Mouse (Mus musculus) spleen, adult 12 weeks (tissue): ENCODE data around the gene Zan.

Source experiments
- DNase-seq: peaks from one replicate; pipeline ENCODE4 v3.0.0; 2022; ENCODE audit warnings: low spot score

Gene Zan

DNA sequence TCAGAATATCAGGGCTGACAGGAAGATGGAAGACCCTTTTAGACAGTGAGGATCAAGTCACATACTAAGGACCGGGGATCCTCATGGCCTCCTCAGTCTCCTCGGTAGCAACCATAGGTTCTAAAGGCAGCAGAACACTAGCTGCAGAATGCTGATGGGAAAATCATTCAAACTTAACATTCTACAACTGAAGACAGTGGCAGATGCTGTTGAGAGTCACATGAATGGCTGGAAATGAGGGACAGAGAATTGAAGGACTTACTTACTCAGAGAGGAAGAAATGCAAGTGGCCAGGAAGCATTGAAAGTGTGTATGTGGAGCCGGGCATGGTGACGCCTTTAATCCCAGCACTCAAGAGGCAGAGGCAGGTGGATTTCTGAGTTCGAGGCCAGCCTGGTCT lies at the start of gene Zan:
Gene Zan (minus strand): TSS at position 101 of the 400 bp plus-strand sequence.
- DNase-seq = no peak

DNA sequence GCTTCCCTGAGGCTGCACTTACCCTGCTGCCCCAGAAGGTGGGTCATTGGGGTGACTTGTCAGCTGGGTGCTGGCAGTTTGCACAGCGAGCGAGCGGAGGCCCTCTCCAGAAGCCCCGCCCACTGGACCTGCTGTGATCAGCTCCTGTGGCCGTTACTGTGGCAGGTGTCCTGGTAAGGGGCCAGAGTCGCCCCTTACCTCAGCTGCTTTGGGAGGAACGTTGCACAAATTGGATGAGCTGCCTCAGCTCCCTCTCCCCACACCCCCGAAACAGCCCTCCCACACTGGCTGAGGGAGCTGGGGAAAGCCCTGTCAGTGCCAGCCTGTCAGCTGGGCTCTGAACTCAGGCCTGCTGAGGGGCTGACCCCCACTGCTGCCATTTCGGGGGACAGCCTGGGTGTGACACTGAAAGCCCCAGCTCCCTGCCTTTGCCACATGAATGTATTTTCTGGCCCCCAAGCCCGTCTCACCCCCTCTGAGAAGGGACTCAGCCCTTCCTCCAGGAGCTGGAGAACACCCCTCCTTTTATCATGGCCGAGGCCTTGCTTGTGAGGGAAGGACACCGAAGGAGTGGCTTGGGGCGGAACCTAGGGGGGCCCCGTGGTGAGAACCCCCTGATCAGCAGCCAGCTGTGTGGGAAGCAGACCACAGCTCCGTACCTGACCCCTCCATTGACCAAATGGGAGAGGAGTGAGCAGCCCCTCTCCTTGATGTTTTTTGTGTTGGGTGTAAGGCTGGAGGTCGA lies 49.5 kb upstream of the Zan start:
- no peak for DNase-seq

DNA sequence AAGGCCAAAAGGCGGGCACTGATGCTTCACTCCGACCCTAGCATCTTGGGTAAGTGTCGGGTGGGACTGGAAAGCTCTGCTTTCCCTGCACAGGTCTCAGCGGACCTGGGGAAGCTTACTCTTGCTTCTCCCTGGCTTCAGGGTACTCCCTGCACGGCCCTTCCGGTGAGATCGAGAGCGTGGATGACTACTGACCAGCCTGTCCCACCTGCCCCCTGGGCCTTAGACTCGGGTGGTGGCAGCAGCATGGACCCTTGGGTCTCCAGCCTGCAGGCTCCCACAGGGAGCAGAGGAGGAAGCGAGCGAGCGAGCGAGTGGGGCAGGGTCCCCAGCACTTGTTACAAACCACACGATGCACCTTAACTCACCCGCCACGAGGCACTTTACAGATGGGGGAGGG lies 48.6 kb upstream of the Zan start:
- DNase-seq = no peak

DNA sequence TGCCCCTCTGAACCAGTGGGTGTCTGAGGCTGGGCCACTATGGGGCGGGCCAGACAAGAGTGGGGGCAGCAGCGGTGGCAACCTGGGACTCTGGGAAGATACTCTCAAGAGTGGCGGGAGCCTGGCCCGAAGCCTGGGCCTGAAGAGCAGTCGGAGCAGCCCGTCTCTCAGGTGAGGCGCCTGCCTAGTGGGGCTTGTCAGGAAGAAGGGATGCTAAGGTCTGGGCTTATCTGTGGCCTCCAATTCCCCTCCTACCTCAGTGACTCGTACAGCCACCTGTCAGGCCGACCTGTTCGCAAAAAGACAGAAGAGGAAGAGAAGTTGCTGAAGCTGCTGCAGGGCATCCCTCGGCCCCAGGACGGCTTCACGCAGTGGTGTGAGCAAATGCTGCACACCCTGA lies 47.8 kb upstream of the Zan start:
- DNase-seq = no peak

DNA sequence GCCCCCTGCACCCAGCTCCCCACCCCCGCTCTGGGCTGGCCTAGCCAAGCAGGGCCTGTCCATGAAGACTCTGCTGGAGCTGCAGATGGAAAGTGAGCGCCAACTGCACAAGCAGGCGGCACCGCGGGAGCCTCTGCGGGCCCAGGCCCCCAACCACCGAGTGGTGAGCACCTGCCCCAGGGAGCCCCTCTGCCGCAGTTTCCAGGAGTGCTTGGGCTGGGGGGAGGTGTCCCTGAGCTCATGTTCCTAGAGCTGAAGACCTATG lies 47.3 kb upstream of the Zan start:
- DNase-seq = no peak

DNA sequence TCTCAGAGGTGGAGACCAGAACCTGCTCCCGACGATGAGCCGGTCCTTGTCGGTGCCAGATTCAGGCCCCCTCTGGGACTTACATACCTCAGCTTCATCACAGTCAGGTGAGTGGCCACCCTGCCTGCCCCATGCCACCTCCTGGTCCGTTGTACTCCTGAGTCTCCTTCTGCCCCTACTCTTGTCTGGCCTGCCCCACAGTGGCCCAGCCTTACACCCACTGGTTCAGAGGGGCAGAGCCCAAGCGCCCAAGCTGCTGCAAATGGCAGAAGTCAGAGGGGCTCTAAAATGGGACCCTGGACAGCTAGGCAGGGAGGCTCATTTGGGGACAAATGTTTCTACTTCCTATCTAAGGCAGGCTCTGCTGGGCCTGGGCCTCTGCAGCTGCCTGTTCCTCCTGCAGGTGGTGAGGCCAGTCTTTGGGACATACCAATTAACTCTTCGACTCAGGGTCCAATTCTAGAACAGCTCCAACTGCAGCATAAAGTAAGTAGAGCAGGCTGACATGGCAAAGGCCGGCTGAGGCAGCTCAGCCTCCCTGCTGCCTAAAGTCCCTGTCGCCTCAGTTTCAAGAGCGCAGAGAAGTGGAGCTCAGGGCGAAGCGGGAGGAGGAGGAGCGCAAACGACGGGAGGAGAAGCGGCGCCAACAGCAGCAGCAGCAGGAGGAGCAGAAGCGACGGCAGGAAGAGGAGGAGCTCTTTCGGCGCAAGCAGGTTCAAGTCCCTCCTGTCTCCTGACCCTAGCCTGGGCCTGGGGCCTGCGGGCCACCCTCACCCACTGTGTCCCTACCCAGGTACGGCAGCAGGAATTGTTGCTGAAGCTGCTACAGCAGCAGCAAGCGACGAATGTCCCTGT lies 46.8 kb upstream of the Zan start:
- DNase-seq = no peak

DNA sequence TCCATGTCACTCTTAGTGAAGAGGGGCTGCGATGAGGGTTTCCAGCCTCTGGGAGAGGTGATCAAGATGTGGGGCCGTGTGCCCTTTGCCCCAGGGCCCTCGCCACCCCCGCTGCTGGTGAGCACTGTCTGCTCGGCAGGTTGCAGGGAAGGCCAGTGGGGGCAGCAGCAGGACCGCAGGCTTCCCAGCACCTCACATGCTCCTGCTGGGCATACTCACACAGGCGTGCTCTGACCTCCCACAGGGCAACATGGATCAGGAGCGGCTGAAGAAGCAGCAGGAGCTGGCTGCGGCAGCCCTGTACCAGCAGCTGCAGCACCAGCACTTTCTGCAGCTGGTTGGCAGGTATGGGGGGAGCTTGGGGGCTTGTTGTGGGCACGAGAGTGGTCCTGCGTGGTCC lies 45.8 kb upstream of the Zan start:
- no peak for DNase-seq

DNA sequence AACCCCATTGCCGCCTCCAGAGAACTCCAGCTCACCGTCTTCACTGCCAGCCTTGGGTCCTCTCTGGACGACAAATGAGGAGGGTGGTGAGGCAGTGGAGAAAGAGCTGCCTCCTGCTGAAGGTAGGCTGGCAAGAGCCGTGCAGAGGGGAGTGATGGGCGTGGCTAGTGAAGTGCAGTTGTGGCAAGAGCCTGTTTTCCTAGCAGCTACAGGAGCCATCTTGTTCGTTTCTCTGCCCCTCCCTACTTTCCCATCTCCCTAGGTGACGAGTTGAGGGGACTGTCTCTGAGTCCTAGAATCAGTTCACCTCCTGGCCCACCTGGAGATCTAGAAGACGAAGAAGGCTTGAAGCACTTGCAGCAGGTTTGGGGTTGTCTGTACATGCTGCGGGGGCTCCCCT lies 45.0 kb upstream of the Zan start:
- DNase-seq = no peak

DNA sequence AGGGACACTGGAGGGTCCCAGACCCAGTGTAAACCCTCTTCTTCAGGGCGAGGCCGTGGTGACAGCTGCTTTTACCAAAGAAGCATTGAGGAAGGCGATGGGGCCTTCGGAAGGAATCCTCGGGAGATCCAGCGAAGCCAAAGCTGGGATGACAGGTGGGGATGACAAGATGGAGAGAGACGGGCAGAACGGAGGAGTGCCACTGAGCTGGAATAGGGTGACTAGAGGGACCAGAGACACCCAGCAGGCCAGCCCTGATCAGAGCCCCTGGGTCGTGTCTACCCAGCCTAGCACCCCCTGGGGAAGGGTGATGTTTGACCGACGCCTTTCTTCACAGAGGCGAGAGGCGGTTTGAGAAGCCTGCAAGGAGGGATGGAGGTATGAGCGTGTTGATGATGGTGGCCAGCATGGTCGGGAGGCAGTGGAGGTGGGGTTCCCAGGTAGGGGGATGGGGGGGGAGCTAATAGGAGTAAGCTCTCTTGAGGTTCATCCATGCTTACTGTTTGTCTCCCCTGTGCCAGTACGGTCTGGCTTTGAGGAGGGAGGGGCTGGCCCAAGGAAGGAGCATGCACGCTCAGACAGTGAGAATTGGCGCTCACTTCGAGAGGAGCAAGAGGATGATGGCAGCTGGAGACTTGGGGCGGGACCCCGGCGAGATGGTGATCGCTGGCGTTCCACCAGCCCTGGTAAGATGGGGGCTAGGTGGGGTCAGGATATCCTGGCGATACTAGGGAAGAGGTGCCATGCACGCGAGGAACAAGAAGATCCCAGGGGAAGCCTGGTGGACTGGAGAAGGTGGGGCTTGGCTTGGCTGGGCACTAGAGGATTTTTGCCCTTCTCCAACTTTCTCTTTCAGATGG lies 43.1 kb upstream of the Zan start:
- DNase-seq = no peak

DNA sequence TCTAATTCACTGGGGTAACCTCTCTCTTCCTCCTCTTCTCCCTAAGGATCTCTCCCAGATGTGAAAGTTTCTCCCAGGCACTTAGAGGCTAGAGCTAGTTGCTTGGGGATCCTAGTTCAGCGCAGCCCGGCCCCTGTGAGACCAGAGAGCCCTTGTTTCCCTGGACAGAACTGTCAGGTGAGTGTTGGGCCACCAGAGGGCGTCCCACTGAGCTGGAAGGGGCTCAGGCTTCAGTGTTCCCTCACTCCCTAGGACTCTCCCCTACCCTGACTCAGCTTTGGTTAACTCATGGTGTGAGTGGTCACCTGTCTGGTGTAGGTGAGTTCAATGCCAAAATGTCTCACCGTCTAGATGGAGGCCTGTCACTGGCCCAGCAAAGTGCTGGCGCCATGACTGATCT lies 41.6 kb upstream of the Zan start, which contains the start of gene Gigyf1:
Gene Gigyf1 (plus strand): TSS at position 113 of the 400 bp plus-strand sequence.
- DNase-seq = no peak

DNA sequence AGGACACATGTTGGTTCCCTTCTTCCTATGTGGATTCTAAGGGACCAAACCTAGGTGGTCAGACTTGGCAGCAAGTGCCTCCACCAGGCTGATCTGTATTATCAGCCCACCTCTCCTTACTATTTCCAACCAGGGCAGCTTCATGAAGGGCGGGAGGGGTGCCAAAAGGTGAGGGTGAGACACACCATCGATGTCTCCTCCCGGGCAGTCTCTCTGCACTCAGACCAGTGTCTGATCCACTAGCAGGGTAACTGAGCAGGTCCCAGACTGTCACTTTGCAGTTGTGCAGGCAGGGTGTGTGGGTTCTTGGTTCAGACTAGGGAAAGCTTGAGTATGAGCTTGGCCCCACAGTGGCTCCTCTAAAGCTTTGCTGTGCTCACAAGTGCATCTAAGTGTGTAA lies 37.9 kb upstream of the Zan start:
- DNase-seq = no peak

DNA sequence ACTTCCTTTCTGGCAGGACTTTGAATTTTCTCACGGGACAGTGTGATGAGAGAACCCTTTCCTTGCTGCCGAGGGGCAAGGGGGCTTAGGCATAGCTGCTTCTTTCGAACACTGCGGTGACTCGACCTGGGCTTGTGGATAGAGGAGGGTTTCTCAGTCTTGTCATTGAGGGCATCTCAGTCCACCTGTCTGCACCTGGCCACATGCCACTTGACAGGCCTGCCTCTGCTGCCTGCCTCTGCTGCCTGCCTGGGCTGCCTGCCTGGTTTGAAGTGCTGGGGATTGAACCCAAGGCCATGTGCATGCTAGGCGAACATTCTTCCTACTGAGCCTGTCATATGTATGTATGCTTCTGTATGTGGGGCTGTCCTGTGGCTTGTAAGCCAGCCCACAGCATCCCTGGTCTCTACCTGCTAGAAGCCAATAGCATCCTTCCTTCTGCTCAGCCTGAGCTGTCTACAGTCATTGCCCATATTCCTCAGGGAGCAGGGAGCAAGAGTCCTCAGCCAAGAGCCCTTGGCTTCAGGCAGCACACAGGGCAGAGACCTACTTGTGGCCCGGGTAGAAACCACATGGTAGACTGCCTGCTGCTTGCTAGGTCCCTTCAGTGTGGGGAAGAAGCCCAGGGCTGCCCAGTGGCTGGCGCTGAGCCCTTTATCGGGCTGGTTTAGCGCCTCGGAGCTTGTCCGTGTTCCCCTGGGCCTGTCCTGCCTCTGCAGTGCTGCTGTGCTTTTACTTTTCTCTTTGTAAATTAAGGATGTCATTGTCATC lies 37.3 kb upstream of the Zan start:
- DNase-seq = no peak

DNA sequence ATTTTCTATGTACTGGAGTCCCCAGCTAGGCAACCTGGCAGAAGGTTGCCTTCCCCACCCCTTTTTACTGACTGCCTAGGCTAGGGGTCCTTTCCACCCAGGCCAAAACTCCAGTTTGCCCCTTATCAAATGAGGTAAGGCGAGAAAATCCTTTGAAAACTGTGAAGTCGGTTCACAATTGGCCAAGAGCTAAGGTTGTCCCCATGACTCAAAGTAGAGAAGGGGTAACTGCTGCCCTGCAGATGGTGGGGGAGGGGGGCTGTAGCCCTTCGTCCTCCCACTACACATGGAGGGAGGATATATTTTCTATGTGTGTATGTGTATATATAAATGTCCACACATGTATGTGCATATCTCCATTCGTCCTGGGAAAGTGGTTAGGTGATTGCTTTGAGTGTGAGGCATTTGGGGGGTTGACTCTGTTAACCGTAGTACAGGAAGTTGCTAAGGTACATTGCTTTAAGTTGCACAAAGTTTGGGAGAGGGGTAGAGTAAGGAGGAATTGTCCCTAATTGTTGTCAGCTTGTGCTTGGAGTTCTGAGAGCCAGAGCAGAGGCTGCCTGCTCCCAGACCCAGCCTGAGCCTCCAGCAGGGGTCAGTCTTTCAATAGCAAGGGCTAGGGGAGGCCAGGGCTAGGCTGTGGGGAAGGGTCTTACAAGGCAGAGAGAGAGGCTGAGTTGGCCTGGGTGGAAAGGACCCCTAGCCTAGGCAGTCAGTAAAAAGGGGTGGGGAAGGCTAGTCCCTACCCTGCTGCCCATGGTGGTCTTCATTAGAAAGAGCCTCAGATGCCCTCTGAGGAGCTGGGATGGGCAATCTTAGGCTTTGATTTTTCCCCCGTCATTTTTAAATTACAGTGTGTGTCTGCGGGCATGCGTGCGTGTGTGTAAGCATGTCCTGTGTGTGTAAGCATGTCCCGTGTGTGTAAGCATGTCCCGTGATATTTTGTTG lies 36.3 kb upstream of the Zan start:
- DNase-seq = no peak

DNA sequence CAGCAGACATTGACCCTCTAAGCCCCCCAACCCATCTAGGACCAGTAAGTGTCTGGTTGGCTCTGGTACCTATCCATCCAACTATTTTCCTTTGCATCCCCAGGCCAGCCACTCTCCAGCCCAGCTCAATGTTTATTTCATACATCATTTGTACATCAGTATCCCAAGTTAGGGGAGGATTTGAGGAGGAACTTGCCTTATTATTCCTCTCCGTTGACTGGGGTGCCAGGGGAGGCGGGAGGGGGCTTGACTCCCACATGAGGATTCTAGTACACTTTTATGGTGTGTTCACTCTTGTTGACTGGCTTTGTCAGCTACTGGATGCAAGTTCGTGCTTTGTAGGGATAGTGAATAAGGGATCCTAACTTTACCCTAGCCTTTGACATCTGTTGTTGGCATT lies 34.8 kb upstream of the Zan start:
- no peak for DNase-seq

DNA sequence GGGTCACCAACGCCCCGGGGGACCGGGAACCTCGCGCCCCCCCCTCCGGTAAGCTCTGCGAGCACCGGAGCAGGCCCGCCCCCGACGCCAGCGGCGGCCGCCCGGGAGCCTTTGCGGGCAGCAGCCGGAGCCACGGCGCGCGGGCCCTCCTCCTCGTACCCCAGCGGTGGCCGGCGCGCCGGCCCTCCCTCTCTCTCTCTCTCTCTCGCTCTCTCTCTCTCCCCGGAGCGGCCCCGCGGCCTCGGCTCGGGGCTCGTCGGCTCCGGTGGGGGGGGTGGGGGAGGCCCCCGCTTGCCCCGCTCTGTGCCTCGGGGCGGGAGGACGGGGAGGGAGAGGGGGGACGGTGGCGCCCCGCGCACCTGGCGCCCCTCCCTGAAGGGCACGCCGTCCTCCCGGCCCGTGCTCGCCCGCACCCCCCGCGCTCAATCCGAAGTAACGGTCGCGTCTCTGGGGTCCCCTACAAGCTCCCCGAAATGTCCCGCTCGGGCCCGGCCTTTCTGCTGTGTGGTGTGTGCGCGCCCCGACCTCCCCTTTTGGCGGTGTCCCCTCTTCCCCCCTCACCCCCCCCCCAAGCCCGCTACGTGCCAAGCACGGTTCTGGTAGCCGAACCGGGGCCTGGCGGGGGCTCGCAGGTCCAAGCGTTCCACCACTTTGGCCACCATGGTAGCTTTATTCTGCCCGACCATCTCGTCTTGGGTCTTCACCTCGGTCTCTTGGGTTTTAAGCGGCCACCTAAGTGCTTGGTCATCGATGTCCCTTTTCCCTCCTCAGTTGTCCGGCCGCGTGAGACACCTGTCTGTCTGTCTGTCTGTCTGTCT lies 33.9 kb upstream of the Zan start:
- DNase-seq = no peak

DNA sequence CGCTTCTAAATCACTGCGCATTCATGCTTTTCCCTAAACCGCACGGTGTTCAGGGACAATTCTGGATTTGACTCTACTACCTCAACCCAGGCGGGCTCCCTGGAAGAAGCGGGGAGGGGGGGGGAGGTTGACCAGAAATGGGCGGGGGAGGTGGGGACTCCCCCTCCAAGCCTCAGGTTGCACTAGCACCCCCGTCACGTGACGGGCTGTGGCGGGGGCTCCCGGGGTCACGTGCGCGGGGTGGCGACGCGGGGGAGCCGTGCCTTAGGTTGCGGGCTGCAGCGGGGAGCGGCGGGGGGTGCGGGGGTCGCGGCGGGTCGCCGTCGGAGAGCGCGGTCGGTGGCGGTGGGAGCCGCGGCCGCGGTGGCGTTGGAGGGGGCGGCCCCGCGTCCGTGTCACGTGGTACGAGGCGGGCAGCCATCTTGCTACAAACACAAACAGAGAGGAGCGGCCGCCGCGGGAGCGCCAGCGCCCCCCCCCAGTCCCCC lies 33.2 kb upstream of the Zan start:
- DNase-seq = peak; percentile 58

DNA sequence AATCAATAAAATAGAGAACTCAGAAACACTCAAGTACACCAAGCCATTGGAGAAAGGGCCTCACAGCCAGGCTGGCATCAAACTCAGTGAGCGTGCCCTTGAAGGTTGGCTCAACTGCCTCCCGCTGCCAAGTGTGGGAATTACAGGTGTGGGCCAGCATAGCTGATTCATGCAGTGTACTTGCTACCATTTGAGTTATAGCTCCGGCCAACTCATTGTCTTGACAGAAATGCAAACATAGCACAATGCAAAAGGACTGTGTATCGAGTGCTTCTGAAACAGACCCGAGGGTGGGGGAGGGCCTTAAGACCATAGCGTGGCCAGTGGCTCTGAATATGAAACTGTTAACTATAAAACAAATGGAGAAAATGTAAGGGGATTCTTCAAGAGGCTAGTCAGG lies 27.2 kb upstream of the Zan start:
- DNase-seq = no peak

DNA sequence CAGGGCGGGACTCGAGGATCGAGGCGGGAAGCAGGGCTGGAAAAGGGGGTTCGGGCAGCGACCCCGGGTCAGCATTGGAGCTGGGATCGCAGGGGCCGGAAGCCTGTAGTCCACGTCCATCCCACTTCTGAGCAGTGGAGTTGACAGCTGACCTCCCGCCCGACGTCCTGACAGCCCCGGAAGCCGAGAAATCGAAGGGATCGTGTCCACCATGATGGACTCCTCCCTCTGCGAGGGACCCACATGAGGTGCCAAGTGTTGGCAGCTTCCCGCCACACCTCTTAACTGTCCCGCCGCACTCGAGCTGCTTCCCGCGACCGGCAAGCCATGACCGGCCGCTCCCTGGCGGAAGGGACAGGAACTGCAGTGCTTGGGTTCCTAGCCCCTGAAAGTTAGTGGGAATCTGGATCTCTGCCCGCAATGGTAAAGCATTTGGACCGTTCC lies 25.8 kb upstream of the Zan start:
- DNase-seq = no peak
